Mouse (Mus musculus): ENCODE results near the gene Cdcp2.

The Cdcp2 gene

DNA sequence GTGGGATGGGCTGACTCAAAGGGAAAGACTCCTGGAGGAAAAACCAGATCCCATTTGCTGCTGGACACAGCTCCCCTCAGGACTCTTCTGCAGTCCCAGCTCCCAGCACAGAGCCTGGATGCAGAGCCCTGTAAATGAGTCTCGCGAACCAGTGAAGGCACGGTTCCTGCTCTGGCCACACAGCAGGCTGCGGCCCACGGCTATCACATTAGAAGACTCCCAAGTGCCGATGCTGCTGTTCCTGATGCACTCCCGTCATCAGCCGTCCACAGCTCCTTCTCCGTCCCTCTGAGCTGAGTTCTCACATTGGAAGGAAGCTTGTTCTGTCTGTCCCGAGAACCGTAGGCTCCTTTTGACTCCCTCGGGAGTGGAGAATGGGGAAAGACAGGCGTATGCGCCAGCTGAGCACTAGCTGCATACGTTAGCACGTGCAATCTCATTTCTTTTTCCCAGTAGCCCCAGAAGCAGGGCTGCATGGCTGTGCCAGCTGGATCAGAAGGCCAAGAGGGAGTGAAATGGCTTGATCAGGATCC lies at the start of gene Cdcp2:
Gene Cdcp2 (plus strand): TSS at position 51 of the 533 bp plus-strand sequence.
- in situ Hi-C loops (cut with MboI; ENCODE audit: unreplicated experiment in 2 of 2): no loop called here

DNA sequence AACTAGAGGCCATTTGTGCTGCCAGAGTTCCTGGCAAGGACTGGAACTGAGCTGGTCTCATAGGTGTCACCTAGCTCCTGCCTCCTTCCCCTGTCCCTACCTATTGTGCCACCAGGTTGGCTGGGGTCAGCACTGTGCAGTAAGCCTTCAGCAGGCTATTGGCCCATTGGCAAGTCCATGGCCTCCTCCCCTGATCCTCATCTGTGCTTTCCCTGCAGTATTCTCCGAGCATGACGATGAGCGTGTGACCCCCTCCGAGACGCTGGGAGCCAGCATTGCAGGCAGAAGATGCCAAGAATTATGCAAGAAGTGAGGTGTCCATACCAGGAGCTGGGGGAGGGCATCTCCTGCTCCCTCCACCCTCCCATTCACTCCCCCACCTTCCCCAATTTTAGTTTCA lies 48.9 kb upstream of the Cdcp2 start:
- in situ Hi-C loops (cut with MboI; ENCODE audit: unreplicated experiment in 2 of 2): no loop called here

DNA sequence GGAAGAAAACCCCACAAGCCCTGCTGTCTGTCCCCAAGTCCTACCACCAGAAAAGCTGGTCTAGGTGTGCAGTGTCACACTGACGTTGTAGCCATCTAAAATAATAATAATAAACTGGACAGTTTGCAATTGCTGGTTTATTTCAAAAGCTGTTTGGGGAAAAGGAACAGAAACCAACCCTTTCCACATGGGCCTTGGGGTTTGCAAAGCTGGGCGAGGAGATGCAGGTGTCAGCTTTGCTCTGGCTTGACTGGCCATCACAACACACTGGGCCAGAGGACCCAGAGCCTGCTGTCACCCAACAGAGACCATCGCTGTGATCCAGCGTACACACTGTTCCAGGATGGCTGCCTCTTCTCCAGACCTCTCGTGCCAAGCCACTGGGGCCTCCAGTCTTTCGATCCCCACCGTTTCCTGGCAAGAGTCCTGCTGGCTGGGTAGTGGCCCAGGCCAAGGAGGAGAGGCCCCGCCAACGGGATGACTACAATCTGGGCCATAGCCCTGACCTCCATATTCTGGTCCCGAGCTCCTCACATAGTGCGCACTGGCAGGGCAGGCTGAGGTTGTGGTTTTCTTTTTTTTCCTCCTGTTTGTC lies 48.0 kb upstream of the Cdcp2 start:
- in situ Hi-C loops (cut with MboI; ENCODE audit: unreplicated experiment in 2 of 2): no loop called here

DNA sequence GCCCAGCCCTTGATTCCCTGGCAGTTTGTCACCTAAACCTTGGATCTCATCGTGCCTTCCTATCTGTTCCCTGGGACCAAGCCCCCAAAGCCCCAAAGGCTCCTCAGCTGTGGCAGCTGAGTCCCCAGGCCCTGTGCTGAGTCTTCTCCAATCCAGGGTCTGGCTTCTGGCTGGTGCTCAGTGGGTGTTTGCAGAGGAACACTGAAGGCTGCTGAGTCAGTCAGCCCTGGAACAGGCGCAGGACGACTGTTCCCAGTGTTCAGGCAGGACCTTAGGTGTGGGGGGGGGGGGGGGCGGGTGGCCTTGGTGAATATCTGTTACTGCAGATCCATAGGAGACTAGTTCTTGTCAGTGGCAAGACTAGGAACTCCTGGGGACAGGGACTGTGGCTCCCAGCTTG lies 44.8 kb upstream of the Cdcp2 start:
- in situ Hi-C loops (cut with MboI; ENCODE audit: unreplicated experiment in 2 of 2): no loop called here

DNA sequence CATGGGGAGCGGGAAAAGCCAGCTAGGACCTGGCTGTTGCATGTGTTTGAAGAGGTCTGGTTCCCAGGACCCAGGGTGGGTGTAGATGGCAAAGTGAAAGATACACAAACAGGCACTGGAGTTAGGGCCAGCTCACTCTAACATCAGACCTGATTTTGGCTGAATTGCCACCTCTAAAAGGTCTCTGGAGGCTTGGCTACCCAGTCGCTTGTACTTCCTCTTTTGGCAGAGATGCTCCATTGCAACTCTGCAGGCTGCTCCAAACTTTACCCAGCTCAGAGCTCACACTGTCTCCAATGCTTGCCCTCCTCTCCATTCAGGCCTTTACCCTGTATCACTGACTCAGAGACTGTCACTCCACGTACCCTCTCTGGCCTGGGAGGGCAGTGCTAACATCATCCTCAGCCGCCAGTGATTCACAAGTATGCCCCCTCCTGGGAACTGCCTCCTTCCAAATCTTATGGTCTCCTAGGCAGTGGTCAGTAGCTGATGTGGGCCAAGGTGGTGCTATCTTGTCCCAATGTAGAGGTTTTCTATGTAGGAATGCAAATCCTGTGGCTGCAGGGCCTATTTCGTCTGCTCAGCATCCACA lies 43.6 kb upstream of the Cdcp2 start:
- in situ Hi-C loops (cut with MboI; ENCODE audit: unreplicated experiment in 2 of 2): no loop called here

DNA sequence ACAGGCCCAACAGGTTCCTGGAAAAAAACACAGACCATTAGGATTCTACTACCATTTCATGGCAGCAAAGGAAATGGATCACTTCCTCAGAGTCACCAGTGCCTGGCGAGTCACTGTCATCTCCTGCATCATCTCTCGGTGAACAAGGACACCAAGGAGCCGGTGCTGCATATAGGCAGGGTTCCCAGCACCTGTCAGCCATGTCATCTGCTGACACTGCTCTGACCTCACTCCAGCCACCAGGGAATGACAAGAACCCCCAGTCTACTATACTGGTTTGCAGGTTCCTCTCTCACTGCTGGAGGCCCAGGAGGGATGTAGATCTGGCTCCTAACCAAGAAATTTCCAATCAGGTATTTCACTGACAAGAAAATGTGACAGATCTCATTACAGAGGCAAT lies 40.6 kb upstream of the Cdcp2 start:
- in situ Hi-C loops (cut with MboI; ENCODE audit: unreplicated experiment in 2 of 2): no loop called here

DNA sequence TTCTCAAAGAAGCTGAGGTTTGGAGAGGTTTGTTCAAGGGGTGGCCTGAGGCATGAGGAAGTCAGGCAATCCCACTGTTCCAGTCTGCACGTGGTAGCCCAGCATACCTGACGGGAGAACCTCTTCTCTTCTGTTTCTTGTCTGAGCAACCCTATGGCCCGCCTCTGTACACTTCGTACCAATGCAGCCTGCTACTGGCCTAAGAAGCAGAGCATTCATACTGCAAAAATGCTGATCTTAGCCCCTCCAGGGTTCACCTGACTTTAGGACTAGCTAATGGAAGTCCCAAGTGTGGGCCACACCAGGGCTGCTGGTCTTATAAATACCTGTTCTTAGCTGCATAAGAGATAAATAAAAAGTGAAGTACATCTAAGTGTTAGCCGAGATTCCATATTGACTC lies 38.3 kb upstream of the Cdcp2 start:
- in situ Hi-C loops (cut with MboI; ENCODE audit: unreplicated experiment in 2 of 2): no loop called here

DNA sequence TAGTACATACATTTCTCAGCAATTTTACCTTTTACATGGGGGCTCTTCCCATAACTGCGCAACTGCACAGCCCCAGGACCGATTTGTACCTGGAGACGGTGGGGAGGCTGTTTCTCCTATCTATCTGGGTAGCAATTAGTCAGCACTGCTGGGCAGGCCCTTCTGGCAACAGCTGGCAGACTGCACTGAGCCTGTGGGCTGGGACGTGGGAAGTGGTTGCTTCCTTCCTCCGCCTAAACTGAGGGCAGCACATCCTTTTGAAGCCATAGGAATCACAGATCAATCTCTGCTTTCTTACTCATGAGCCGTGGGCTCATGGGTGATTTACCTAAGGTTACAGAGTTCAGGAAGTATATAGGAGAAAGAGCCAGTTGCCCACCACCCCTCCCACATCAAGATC lies 37.9 kb upstream of the Cdcp2 start:
- in situ Hi-C loops (cut with MboI; ENCODE audit: unreplicated experiment in 2 of 2): no loop called here

DNA sequence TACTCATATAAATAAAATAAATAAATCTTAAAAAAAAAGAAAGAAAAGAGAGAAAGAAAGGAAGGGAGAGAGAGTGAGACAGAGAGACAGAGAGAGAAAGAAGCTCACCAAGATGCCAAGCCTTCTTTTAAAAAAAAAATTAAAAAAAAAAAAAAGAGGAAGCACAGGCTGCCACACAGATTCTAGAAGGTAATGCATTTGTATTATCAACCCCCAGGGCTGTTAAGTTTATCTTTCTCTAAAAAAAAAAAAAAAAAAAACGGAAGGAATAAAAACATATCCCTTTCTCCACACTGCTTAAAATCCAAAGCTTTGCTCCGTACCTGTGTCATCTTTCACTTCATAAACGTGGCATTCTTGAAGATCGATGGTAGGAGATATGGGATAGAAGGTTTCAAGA lies 35.1 kb upstream of the Cdcp2 start:
- in situ Hi-C loops (cut with MboI; ENCODE audit: unreplicated experiment in 2 of 2): no loop called here

DNA sequence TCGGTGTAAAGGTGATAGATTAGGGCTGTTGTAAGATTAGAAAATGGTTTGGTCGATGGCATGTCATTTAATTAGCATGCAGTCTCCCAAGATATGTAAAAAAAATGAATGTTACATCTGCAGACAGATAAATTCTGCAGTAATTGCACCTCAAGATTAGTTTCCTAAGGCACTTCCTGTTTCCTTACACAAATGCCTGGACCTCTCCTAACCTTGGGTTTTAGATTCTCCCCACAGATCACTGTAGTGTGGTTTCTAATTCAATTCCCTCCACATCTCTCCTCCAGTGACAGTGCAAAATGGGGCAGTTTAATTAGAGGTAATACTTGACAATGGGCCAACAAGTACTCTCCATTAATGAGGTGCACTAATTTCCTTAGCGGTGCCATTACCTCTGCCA lies 33.5 kb upstream of the Cdcp2 start:
- in situ Hi-C loops (cut with MboI; ENCODE audit: unreplicated experiment in 2 of 2): no loop called here

DNA sequence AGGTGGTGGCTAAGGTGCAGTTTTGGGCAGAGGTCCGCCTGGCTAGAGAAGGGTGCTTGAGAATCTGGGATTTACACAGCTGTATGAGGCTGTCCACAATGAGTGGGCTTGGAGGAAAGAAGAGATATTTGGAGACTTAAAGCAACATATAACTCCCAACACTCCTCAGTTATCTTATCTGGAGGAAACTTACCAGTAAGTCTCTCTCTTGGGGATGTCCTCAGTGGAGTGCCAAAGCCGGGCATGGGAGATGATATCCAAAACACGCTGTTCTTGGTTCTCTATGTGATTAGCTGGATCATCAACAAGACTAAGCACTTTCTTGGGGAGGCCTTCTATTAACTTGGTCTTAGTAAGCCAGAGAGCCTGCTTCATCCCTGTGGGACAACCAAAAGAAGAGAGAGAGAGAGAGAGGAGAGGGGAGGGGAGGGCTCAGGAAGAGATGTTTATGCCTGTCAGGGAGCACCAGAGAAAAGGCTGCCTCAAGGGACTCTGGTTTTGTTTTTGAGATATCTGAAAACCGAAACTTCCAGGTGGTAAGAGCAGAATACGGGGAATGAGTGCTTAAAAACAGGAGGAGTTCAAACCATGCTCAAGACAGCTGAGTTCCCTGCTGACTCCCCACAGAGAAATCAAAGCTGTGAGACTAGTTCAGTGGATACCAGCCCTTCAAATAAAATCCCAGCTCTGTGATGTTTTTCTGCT lies 32.1 kb upstream of the Cdcp2 start:
- in situ Hi-C loops (cut with MboI; ENCODE audit: unreplicated experiment in 2 of 2): no loop called here

DNA sequence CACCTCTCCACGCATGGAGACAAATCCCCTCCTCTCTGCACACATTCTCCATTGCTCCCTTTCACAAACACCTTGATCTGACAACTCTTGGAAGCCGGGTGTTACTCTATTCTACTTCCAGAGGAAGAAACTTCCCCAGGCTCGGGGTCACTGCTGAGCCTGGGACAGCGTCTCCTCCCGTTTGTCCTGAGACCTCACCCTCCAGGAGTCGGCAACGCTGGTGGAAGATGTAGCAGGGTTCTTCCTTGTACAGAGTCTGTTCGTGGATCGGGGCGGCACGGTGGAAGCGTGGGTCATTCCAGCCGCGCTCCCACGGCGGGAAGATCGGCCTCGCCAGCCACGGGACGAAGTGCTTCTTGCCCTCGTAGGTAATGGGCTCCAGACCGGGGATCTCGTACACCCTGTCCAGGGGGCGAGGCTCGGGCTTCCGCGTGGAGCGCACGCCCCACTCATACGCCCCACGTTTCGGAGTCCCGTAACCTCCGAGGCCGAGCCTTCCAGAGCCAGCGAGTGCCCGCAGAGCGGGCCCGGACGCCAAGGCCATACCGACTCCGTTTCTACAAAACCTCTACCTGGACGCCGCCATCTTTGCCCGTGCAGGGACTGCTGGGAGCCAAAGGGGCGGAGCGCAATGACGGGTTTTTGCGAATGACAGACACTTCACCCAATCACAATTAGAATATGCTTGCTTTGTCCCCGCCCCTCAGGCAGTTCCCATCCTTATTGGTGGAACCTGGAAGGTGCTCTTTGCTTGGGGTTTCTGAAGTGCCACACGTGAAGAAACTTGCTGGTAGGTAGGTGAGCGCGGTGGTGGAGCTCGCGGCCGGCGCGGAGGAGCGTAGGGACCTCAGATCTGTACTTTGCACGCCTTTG lies 30.2 kb upstream of the Cdcp2 start, which contains the start of the genes Mrpl37 and Cyb5rl:
Gene Mrpl37 (minus strand): TSS at position 617 of the 873 bp plus-strand sequence.
Gene Cyb5rl (plus strand): TSS at position 737 of the 873 bp plus-strand sequence.
- in situ Hi-C loops (cut with MboI; ENCODE audit: unreplicated experiment in 2 of 2): no loop called here

DNA sequence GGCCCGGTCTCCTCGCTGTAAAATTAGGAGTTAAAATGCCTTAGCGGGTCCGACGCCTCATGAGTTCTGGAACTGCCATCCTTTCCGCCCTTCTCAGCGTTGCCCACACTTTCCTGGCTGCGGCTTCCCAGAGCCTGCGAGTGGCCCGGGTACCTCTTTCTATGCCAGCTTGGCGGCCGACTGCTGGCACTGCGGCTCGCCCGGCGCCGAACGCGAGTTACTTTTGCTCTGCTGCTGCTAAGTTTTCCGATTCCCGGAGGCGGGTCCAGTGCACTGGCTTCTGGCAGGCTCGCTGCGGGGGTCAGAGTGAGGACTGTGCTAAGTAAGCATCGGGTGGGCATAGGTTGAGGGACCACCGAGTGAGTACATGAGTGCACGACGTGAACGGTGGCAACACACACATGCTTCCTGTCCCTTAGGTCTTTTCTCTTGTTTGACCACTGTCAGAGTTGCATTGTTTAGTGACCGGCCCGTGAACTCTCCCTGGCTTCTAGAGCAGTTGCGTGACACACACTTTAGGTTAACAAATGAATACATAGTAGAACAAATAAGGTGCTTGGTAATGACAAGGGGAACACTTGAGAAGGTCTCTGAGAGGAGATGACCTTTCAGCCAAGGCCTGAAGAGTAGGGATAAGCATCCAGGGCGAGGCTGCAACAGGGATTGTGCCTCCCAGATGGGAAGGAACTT lies 29.4 kb upstream of the Cdcp2 start:
- in situ Hi-C loops (cut with MboI; ENCODE audit: unreplicated experiment in 2 of 2): no loop called here

DNA sequence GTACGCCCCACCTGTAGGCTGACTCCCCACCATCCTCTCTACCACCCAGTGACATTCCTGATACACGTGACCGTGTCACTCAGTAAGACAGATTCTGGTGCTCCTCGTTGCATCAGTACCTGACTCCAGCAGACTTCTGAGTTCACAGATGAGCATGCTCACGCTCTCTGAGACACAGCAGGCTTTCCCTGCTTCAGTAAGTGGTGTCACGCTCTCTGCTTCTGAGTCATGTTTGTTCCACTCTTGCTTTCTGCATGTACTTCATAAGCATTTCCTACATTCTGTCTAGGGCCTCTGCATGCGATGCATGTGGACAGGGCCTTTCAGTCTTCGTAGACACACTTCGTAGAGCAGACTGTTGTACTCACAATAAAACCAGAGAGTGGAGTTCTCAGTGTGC lies 24.3 kb upstream of the Cdcp2 start:
- in situ Hi-C loops (cut with MboI; ENCODE audit: unreplicated experiment in 2 of 2): no loop called here

DNA sequence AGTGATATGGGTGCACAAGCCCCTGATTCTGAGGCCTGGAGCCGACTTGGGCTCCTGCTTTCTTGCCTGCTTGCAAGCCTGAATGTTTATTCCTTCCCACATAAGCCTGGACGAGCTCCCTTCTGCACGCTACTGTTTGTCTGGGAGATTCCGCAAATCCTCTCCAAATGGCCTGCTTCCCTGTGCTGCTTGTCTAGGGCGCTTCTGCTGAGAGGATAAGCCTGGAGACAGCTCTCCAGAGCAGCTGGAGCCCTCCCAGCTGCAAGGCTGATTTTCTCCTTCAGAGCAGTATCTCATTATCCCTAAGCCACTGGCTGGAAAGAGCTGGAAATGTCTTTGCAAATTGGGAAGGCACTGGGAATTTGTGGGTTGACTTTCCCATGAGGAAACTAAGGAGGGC lies 21.2 kb upstream of the Cdcp2 start:
- in situ Hi-C loops (cut with MboI; ENCODE audit: unreplicated experiment in 2 of 2): no loop called here

DNA sequence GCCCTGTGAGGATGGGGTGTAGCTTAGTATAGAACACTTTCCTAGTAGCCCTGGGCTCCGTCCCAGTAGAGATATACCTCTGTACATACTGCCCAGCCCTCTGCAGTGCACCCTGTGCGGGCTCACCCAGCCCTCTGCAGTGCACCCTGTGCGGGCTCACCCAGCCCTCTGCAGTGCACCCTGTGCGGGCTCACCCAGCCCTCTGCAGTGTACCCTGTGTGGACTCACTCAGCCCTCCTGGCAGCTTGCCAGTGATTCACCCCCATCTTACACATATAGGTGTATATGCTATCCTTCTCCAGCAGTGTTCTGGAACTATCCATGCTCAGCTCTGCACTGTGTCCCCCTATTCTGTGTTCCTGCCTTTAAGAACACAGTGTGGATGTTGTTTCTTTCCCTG lies 17.8 kb upstream of the Cdcp2 start:
- in situ Hi-C loops (cut with MboI; ENCODE audit: unreplicated experiment in 2 of 2): no loop called here

DNA sequence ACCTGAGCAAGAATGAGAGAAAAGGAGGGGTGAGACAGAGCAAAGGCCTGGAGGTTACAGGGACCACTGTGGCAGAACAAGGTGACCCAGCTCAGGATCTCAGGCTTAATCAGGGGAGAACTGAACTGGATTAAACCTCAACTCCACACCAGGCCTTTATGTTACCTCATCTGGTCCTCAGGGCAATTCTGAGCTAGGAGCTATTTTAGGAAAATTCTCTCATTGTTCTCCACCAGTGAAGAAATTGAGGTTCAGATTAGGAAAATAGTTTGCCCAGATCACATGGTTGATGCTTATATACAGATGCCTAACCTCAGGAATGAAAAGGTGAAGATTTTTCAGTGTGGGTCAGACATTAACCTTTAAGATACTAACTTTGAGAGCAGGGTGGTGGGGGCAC lies 17.0 kb upstream of the Cdcp2 start:
- in situ Hi-C loops (cut with MboI; ENCODE audit: unreplicated experiment in 2 of 2): no loop called here

DNA sequence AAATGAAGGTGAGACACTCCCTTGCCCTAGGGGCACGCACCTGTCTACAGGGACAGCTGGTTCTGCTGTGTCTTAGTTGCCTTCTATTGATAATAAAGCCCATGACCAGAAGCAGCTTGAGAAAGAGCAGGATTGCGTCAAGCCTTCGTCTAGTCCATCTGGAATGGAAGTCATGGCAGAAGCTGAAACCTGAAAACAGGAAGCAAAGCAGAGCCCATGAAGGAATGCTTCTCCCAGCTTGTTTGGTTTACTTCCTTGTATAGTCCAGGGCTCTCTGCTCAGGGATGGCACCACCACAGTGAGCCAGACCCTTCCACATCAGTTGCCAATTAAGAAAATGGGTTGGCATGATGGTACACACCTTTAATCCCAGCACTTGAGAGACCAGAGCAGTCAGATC lies 14.5 kb upstream of the Cdcp2 start:
- in situ Hi-C loops (cut with MboI; ENCODE audit: unreplicated experiment in 2 of 2): no loop called here

DNA sequence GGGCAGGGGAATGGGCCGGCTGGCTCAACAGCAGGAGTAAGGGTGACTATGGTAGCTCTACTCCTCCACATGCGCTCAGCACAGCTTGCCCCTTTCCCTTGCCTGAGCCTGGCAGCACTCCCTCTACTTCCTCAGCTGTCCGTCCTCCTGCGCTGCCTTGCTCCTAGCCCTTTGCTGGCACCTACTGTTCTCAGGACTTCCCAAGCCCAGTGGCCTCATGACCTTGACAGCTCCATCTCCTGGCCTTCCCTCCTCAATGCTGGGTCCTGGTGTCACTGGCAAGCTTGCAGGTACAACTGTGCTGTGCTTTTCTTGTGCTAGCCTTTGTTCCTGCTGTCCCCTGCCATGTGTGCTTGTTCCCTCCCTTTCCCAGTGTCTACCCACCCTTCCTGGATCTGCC lies 13.6 kb upstream of the Cdcp2 start:
- in situ Hi-C loops (cut with MboI; ENCODE audit: unreplicated experiment in 2 of 2): no loop called here

DNA sequence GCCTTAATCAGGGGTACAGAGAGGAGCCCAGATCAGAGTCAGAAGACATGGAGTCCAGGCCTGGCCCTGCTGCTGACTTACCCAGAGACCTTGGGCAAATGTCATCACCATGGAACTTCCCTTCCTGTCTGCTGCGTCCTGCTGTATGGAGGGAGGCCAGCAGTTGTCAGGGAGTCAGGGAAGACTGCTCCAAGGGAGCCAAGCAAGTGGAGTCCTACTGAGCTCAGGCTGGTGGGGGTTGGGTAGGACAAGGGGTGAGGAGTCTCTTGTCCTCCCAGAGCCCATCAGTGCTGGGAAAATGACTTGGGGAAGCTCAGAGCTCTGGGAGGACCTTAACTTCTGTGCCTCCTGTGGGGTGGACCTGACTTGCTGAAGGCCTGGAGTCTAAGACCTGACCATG lies 12.3 kb upstream of the Cdcp2 start:
- in situ Hi-C loops (cut with MboI; ENCODE audit: unreplicated experiment in 2 of 2): no loop called here
